Mouse (Mus musculus) cerebellum, postnatal 36 days (tissue): ENCODE data around the gene Zfyve21.

Source experiments
- DNase-seq, 2 experiments: peaks; one replicate each; pipeline ENCODE4 v3.0.0; 2021 to 2022; ENCODE audit warnings: mixed read lengths in 2 of 2

The Zfyve21 gene

GRCm38 (mm10) chr12:111845953-111846352 lies 32.0 kb downstream of the Zfyve21 start:
- no peak for DNase-seq

- no peak for DNase-seq
Measured at GRCm38 (mm10) chr12:111846815-111847214, 32.8 kb downstream of the Zfyve21 start.

- peak; percentile 40 to 43 for DNase-seq
Measured at GRCm38 (mm10) chr12:111848300-111848798, 34.4 kb downstream of the Zfyve21 start.

- DNase-seq = no peak
Measured at GRCm38 (mm10) chr12:111851235-111851634, 37.3 kb downstream of the Zfyve21 start.

- no peak for DNase-seq
Measured at GRCm38 (mm10) chr12:111851745-111852144, 37.8 kb downstream of the Zfyve21 start.

- no peak for DNase-seq
Measured at GRCm38 (mm10) chr12:111853011-111853436, 39.1 kb downstream of the Zfyve21 start.

GRCm38 (mm10) chr12:111853546-111853945 lies 39.6 kb downstream of the Zfyve21 start:
- no peak for DNase-seq

- DNase-seq = no peak
Measured at GRCm38 (mm10) chr12:111855448-111855847, 41.5 kb downstream of the Zfyve21 start.

GRCm38 (mm10) chr12:111864206-111864824 lies 50.3 kb downstream of the Zfyve21 start:
- no peak for DNase-seq

GRCm38 (mm10) chr12:111869806-111870205 lies 55.8 kb downstream of the Zfyve21 start:
- no peak for DNase-seq

GRCm38 (mm10) chr12:111870811-111871210 lies 56.8 kb downstream of the Zfyve21 start:
- no peak for DNase-seq

- DNase-seq = no peak
Measured at GRCm38 (mm10) chr12:111872079-111872478, 58.1 kb downstream of the Zfyve21 start.

GRCm38 (mm10) chr12:111874601-111875140 lies 60.7 kb downstream of the Zfyve21 start:
- DNase-seq = no peak

- DNase-seq = no peak
Measured at GRCm38 (mm10) chr12:111875499-111875898, 61.5 kb downstream of the Zfyve21 start.

GRCm38 (mm10) chr12:111878213-111878612 lies 64.2 kb downstream of the Zfyve21 start:
- peak; percentile 85 for DNase-seq
